Mouse (Mus musculus): ENCODE measurements around the gene Rnase9. TPM values are rescaled to one million over a fixed set of nuclear protein-coding genes. Genes with fewer than 3 reads are reported as not detected.

The Rnase9 gene
- total RNA-seq, 2 experiments from 2014 or later: not detected

Other genes starting within 250 kb of the Rnase9 start
- not detected for gene Ccnb1ip1, start 234.1 kb downstream of the Rnase9 start, total RNA-seq (2021)
- gene Parp2, start 234.0 kb downstream of the Rnase9 start, total RNA-seq (2021): 10 to 100 TPM; 14.3 to 15.7 TPM
- 10 to 100 TPM; 10.3 to 13.9 TPM for gene Tep1, start 171.3 kb downstream of the Rnase9 start, total RNA-seq (2021)
- gene Klhl33, start 144.4 kb downstream of the Rnase9 start, total RNA-seq (2021): 10 to 100 TPM; 27.6 to 43.8 TPM
- gene Osgep, start 117.0 kb downstream of the Rnase9 start, total RNA-seq (2021): 10 to 100 TPM; 75.7 to 79.2 TPM
- 10 to 100 TPM; 27.7 to 28.1 TPM for gene Apex1, start 116.9 kb downstream of the Rnase9 start, total RNA-seq (2021)
- 10 to 100 TPM; 24.5 to 27.2 TPM for gene Pip4p1, start 111.0 kb downstream of the Rnase9 start, total RNA-seq (2021)
- 10 to 100 TPM; 12.7 to 14.8 TPM for gene Pnp, start 110.8 kb downstream of the Rnase9 start, total RNA-seq (2021)
- gene Gm49342, start 97.4 kb downstream of the Rnase9 start, total RNA-seq (2021): 10 to 100 TPM; 10.1 to 10.6 TPM
- under 1 TPM; 0.22 to 0.65 TPM for gene Pnp2, start 85.9 kb downstream of the Rnase9 start, total RNA-seq (2021)
- gene Rnase10, start 34.1 kb downstream of the Rnase9 start, total RNA-seq (2021): under 1 TPM; 0.22 to 0.25 TPM
- not detected for gene Rnase11, start 8.3 kb upstream of the Rnase9 start, total RNA-seq (2021)
- not detected for gene Rnase12, start 15.8 kb upstream of the Rnase9 start, total RNA-seq (2021)
- not detected for gene Olfr750, start 32.6 kb upstream of the Rnase9 start, total RNA-seq (2021)
- 10 to 100 TPM; 58.7 to 61.0 TPM for gene Rnase4, start 49.2 kb upstream of the Rnase9 start, total RNA-seq (2021)
- 1 to 10 TPM; 7.7 to 9.5 TPM for gene Ang, start 49.3 kb upstream of the Rnase9 start, total RNA-seq (2021)
- not detected for gene Eddm3b, start 72.6 kb upstream of the Rnase9 start, total RNA-seq (2021)
- gene Rnase6, start 82.0 kb upstream of the Rnase9 start, total RNA-seq (2021): under 1 TPM; 0.28 to 0.87 TPM
- gene Rnase1, start 104.9 kb upstream of the Rnase9 start, total RNA-seq (2021): 1 to 10 TPM in 1 of 2 experiments, under 1 TPM in 1; 0.80 to 1.1 TPM
- gene Rnase2b, start 120.4 kb upstream of the Rnase9 start, total RNA-seq (2021): not detected
- gene Ang2, start 157.3 kb upstream of the Rnase9 start, total RNA-seq (2021): not detected
- not detected for gene Ear14, start 161.5 kb upstream of the Rnase9 start, total RNA-seq (2021)
- 1 to 10 TPM in 1 of 2 experiments, under 1 TPM in 1; 0.81 to 1.4 TPM for gene Rnase2a, start 214.2 kb upstream of the Rnase9 start, total RNA-seq (2021)